ENCODE assay signal across 17 mouse cellular contexts in genomic region chr4:151213475-151213874, GRCm38 (mm10).
DNase-seq lines count a peak whose midpoint lies in the region; ATAC-seq and TF ChIP-seq lines count a peak whose summit lies in the region.
"Had no signal": no experiment of that assay in that cellular context is flagged by ENCODE, and none has a peak within 500 bp of the region (broad histone marks: within the 10 kb centered on the region; RNA-seq: fewer than 3 reads in every experiment).

No protein-coding gene starts in this region.

- no peak overlapping the region for H3K27ac ChIP-seq in hindbrain, postnatal 0 days
- no peak overlapping the region for H3K27ac ChIP-seq in hindbrain, embryonic 11.5 days (ENCODE audit: low read depth, low read length)
- peak overlapping the region; percentile 10; the same call in 1 of the 2 replicates for H3K27ac ChIP-seq in neural tube, embryonic 14.5 days (ENCODE audit: low read depth, low read length)
- H3K27ac ChIP-seq in midbrain, embryonic 15.5 days: no peak overlapping the region
- H3K27ac ChIP-seq: embryonic facial prominence, embryonic 12.5 days; forebrain, embryonic 15.5 days; heart, embryonic 13.5 days had no signal

- H3K27me3 ChIP-seq in hindbrain, postnatal 0 days (ENCODE audit: insufficient read depth, low read length): no peaks in the 10 kb centered on the region
- no peaks in the 10 kb centered on the region for H3K27me3 ChIP-seq in hindbrain, embryonic 11.5 days (ENCODE audit: control insufficient read depth, insufficient read depth, low read length)
- H3K27me3 ChIP-seq in neural tube, embryonic 14.5 days (ENCODE audit: control insufficient read depth, insufficient read depth, low read length): no peaks in the 10 kb centered on the region
- H3K27me3 ChIP-seq in midbrain, embryonic 15.5 days (replicated peaks): no peaks in the 10 kb centered on the region
- H3K27me3 ChIP-seq: embryonic facial prominence, embryonic 12.5 days; forebrain, embryonic 15.5 days had no signal

- 28% methylated on average over 11 of the region's 11 CpGs for WGBS in hindbrain, postnatal 0 days
- WGBS in hindbrain, embryonic 11.5 days: 71% methylated on average over 11 of the region's 11 CpGs
- 37% methylated on average over 11 of the region's 11 CpGs for WGBS in neural tube, embryonic 14.5 days
- 44% methylated on average over 11 of the region's 11 CpGs for WGBS in midbrain, embryonic 15.5 days

- no peak for ATAC-seq in hindbrain, postnatal 0 days
- ATAC-seq in hindbrain, embryonic 11.5 days (ENCODE audit: low FRiP score): no peak
- no peak for ATAC-seq in neural tube, embryonic 14.5 days (ENCODE audit: low read depth)
- 0 out of 2 replicates have a peak, but pooled peaks have one; percentile 46 for ATAC-seq in midbrain, embryonic 15.5 days (replicated peaks)
- ATAC-seq: forebrain, embryonic 15.5 days had no signal

- peaks cover 10% of the 10 kb centered on the region; the same call in 1 of the 2 replicates for H3K4me1 ChIP-seq in hindbrain, postnatal 0 days (ENCODE audit: insufficient read depth, low read length)
- no peaks in the 10 kb centered on the region for H3K4me1 ChIP-seq in hindbrain, embryonic 11.5 days (replicated peaks; ENCODE audit: control insufficient read depth, insufficient read depth, low read length)
- H3K4me1 ChIP-seq in neural tube, embryonic 14.5 days (ENCODE audit: control insufficient read depth, insufficient read depth, low read length): peaks cover 20% of the 10 kb centered on the region; the same call in 1 of the 2 replicates
- H3K4me1 ChIP-seq in midbrain, embryonic 15.5 days: peaks cover 20% of the 10 kb centered on the region
- H3K4me1 ChIP-seq: embryonic facial prominence, embryonic 12.5 days had no signal

- intact Hi-C loops in left cerebral cortex, postnatal 4 days (cut with DNase I): no loop called here

- H3K4me3 ChIP-seq in hindbrain, postnatal 0 days (ENCODE audit: low read length): no peak overlapping the region
- H3K4me3 ChIP-seq in hindbrain, embryonic 11.5 days (ENCODE audit: low read depth, low read length): no peak overlapping the region
- no peak overlapping the region for H3K4me3 ChIP-seq in neural tube, embryonic 14.5 days (ENCODE audit: low read depth, low read length)
- H3K4me3 ChIP-seq in midbrain, embryonic 15.5 days: no peak overlapping the region
- H3K4me3 ChIP-seq: embryonic facial prominence, embryonic 12.5 days; forebrain, embryonic 15.5 days; heart, embryonic 13.5 days had no signal

- H3K4me2 ChIP-seq in hindbrain, postnatal 0 days (ENCODE audit: low read depth, low read length): no peak overlapping the region
- no peak overlapping the region for H3K4me2 ChIP-seq in hindbrain, embryonic 11.5 days (replicated peaks; ENCODE audit: low read depth, low read length)
- H3K4me2 ChIP-seq in neural tube, embryonic 14.5 days (ENCODE audit: low read depth, low read length): no peak overlapping the region
- H3K4me2 ChIP-seq in midbrain, embryonic 15.5 days: no peak overlapping the region
- H3K4me2 ChIP-seq: embryonic facial prominence, embryonic 12.5 days; forebrain, embryonic 15.5 days; heart, embryonic 13.5 days had no signal

- no peaks in the 10 kb centered on the region for H3K9me3 ChIP-seq in hindbrain, postnatal 0 days (ENCODE audit: low read length)
- H3K9me3 ChIP-seq in hindbrain, embryonic 11.5 days (ENCODE audit: control insufficient read depth, low read length): no peaks in the 10 kb centered on the region
- no peaks in the 10 kb centered on the region for H3K9me3 ChIP-seq in neural tube, embryonic 14.5 days (ENCODE audit: control insufficient read depth, low read length)
- H3K9me3 ChIP-seq in midbrain, embryonic 15.5 days: no peaks in the 10 kb centered on the region
- H3K9me3 ChIP-seq: embryonic facial prominence, embryonic 12.5 days; forebrain, embryonic 15.5 days; heart, embryonic 13.5 days had no signal

- TF ChIP-seq CTCF in hindbrain, postnatal 0 days (IDR thresholded peaks at IDR 0.05; ENCODE audit: low read depth): no peak

- H3K36me3 ChIP-seq in hindbrain, postnatal 0 days (ENCODE audit: insufficient read depth, low read length): no peaks in the 10 kb centered on the region
- H3K36me3 ChIP-seq in hindbrain, embryonic 11.5 days (ENCODE audit: control insufficient read depth, insufficient read depth, low read length): no peaks in the 10 kb centered on the region
- no peaks in the 10 kb centered on the region for H3K36me3 ChIP-seq in neural tube, embryonic 14.5 days (ENCODE audit: control insufficient read depth, insufficient read depth, low read length)
- no peaks in the 10 kb centered on the region for H3K36me3 ChIP-seq in midbrain, embryonic 15.5 days (replicated peaks)
- H3K36me3 ChIP-seq: embryonic facial prominence, embryonic 12.5 days; forebrain, embryonic 15.5 days; heart, embryonic 13.5 days had no signal

- DNase-seq in hindbrain, postnatal 0 days (ENCODE audit: low spot score): peak; percentile 56
- no peak for DNase-seq in hindbrain, embryonic 11.5 days (ENCODE audit: low spot score)
- no peak for DNase-seq in neural tube, embryonic 10.5 days (ENCODE audit: extremely low spot score, low spot score)
- no peak for DNase-seq in thymus, postnatal 10 days (ENCODE audit: low spot score in 2 of 2)
- no peak for DNase-seq in left cerebral cortex, postnatal 4 days
- DNase-seq: adrenal gland, postnatal 10 days; cerebellum, adult 11 months; cerebellum, adult 8-10 months; cerebellum, postnatal 14 days; gastrocnemius, postnatal 36 days; heart, adult 11 months; heart, postnatal 36 days had no signal

- H3K9ac ChIP-seq in hindbrain, postnatal 0 days (replicated peaks; ENCODE audit: low read length): no peak overlapping the region
- H3K9ac ChIP-seq in hindbrain, embryonic 11.5 days (ENCODE audit: low read depth, low read length): no peak overlapping the region
- H3K9ac ChIP-seq in neural tube, embryonic 14.5 days (replicated peaks; ENCODE audit: low read depth, low read length): no peak overlapping the region
- H3K9ac ChIP-seq in midbrain, embryonic 15.5 days: no peak overlapping the region
- H3K9ac ChIP-seq: embryonic facial prominence, embryonic 12.5 days; forebrain, embryonic 15.5 days; heart, embryonic 13.5 days had no signal
